Mouse (Mus musculus) neutrophil, adult 83 days (primary cell): ENCODE data around the gene Slc25a26. TPM values are rescaled to one million over a fixed set of nuclear protein-coding genes. Genes with fewer than 3 reads are reported as not detected.

Experiments used
- total RNA-seq, 2 experiments: library from RNA; stranded (reverse); gene quantifications; one replicate each; pipeline ENCODE4 v1.2.4; 2023

Slc25a26 gene
- 1 to 10 TPM; 1.4 to 4.4 TPM for total RNA-seq

DNA sequence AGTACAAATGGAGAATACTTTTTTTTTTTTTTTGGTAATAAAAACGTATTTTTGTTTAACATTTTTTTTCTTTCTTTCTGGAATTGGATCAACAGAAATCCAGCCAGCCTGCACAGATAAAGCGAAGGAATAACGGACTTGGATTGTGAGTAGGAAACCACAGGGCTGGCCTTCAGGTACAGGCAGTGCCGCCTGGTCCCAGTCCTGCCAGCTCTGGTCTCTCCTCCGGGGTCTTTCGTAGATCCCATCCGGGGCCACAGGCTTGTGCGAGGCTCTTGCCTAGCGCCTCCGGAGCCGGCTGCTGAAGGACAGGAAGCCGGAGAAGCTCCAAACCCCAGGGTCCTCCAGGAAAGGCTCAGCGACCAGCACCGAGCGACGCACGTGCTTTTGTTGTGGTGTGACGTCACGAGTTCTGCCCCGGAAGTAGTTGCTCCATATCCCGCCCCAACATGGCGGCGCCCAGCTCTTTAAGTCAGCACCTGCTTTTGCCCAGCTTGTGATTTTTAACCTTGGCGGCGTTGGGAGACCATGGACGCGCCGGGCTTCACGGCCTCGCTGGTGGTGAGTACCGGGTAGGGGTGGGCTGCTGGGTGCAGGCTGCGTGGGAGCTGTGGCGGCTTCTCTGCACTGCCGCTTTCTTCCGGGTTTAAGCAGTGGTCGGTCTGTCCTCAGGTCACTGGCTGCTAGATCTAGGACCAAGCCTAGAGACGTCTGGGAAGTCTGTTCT lies at the start of gene Slc25a26:
Gene Slc25a26, plus strand, starts transcription at position 435 of the 727 bp plus-strand sequence.

Other genes with a start within 250 kb of the Slc25a26 start
- gene Magi1, start 216.4 kb upstream of the Slc25a26 start, total RNA-seq, result not detected
- gene Lrig1, start 199.8 kb downstream of the Slc25a26 start, total RNA-seq, result 1 to 10 TPM; 1.2 to 2.2 TPM